Mouse (Mus musculus): ENCODE measurements around the gene Slc9b1. TPM values are rescaled to one million over a fixed set of nuclear protein-coding genes. Genes with fewer than 3 reads are reported as not detected.

Gene Slc9b1
- polyA plus RNA-seq, 1 experiment = not detected

GRCm38 (mm10) chr3:135377445-135377844 is 29.6 kb downstream of the Slc9b1 start:
- no peak for TF ChIP-seq POLR2A (IDR thresholded peaks at IDR 0.05; ENCODE audit: low read depth, low read length)
- TF ChIP-seq CTCF (IDR thresholded peaks at IDR 0.05; ENCODE audit: extremely low read depth, insufficient read length, insufficient replicate concordance, low read depth, low read length) = no peak
- Histone ChIP-seq H3K27ac (ENCODE audit: insufficient read depth, low read depth, low read length) (no peak overlapping the region), H3K36me3 (ENCODE audit: control insufficient read depth, insufficient read depth, low read length) (no peaks in the 10 kb centered on the region), H3K27me3 (ENCODE audit: control insufficient read depth, insufficient read depth, low read length) (no peaks in the 10 kb centered on the region), H3K4me1 (ENCODE audit: control insufficient read depth, insufficient read depth, insufficient read length, low read length) (peaks cover 3% of the 10 kb centered on the region), H3K4me3 (ENCODE audit: low read depth, low read length) (no peak overlapping the region)
- 38% methylated on average over 10 of the region's 10 CpGs for WGBS

- WGBS = 93% methylated on average over 4 of the region's 4 CpGs
- Histone ChIP-seq H3K36me3 (ENCODE audit: control insufficient read depth, insufficient read depth, low read length) (no peaks in the 10 kb centered on the region), H3K4me1 (ENCODE audit: control insufficient read depth, insufficient read depth, insufficient read length, low read length) (no peaks in the 10 kb centered on the region), H3K4me3 (ENCODE audit: low read depth, low read length) (no peak overlapping the region), H3K27ac (ENCODE audit: insufficient read depth, low read depth, low read length) (no peak overlapping the region), H3K27me3 (ENCODE audit: control insufficient read depth, insufficient read depth, low read length) (no peaks in the 10 kb centered on the region)
- no peak for TF ChIP-seq POLR2A (IDR thresholded peaks at IDR 0.05; ENCODE audit: low read depth, low read length)
- TF ChIP-seq CTCF (IDR thresholded peaks at IDR 0.05; ENCODE audit: extremely low read depth, insufficient read length, insufficient replicate concordance, low read depth, low read length) = no peak
These were observed 32.0 kb downstream of the Slc9b1 start for GRCm38 (mm10) chr3:135379868-135380267.

GRCm38 (mm10) chr3:135393186-135393585 is 45.4 kb downstream of the Slc9b1 start:
- whole genome bisulfite sequencing = 73% methylated on average over 6 of the region's 6 CpGs
- no peak for TF ChIP-seq CTCF (IDR thresholded peaks at IDR 0.05; ENCODE audit: extremely low read depth, insufficient read length, insufficient replicate concordance, low read depth, low read length)
- no peak for TF ChIP-seq POLR2A (IDR thresholded peaks at IDR 0.05; ENCODE audit: low read depth, low read length)
- peaks cover 6% of the 10 kb centered on the region; the same call in 1 of the 2 replicates for H3K4me1 ChIP-seq (ENCODE audit: control insufficient read depth, insufficient read depth, insufficient read length, low read length)

GRCm38 (mm10) chr3:135395085-135395484 is 47.3 kb downstream of the Slc9b1 start:
- no peaks in the 10 kb centered on the region for H3K36me3 ChIP-seq (ENCODE audit: control insufficient read depth, insufficient read depth, low read length)
- WGBS = 37% methylated on average over 5 of the region's 5 CpGs
- H3K27me3 ChIP-seq (ENCODE audit: control insufficient read depth, insufficient read depth, low read length) = no peaks in the 10 kb centered on the region
- H3K27ac ChIP-seq (ENCODE audit: insufficient read depth, low read depth, low read length) = peak overlapping the region; percentile 32
- no peak overlapping the region for H3K4me3 ChIP-seq (ENCODE audit: low read depth, low read length)
- TF ChIP-seq POLR2A (IDR thresholded peaks at IDR 0.05; ENCODE audit: low read depth, low read length) (no peak), CTCF (IDR thresholded peaks at IDR 0.05; ENCODE audit: extremely low read depth, insufficient read length, insufficient replicate concordance, low read depth, low read length) (no peak)
- H3K4me1 ChIP-seq (ENCODE audit: control insufficient read depth, insufficient read depth, insufficient read length, low read length) = peaks cover 9% of the 10 kb centered on the region; the same call in 1 of the 2 replicates

More at GRCm38 (mm10) chr3:135393186-135393585, 45.4 kb downstream of the Slc9b1 start:
- Histone ChIP-seq H3K27ac (ENCODE audit: insufficient read depth, low read depth, low read length) (no peak overlapping the region), H3K27me3 (ENCODE audit: control insufficient read depth, insufficient read depth, low read length) (no peaks in the 10 kb centered on the region), H3K4me3 (ENCODE audit: low read depth, low read length) (no peak overlapping the region), H3K36me3 (ENCODE audit: control insufficient read depth, insufficient read depth, low read length) (no peaks in the 10 kb centered on the region)

- Histone ChIP-seq H3K27ac (ENCODE audit: insufficient read depth, low read depth, low read length) (peak overlapping the region; percentile 60; the same call in 1 of the 2 replicates), H3K4me1 (ENCODE audit: control insufficient read depth, insufficient read depth, insufficient read length, low read length) (peaks cover 9% of the 10 kb centered on the region; the same call in 1 of the 2 replicates), H3K4me3 (ENCODE audit: low read depth, low read length) (no peak overlapping the region), H3K27me3 (ENCODE audit: control insufficient read depth, insufficient read depth, low read length) (no peaks in the 10 kb centered on the region), H3K36me3 (ENCODE audit: control insufficient read depth, insufficient read depth, low read length) (no peaks in the 10 kb centered on the region)
- 19% methylated on average over 6 of the region's 6 CpGs for WGBS
- TF ChIP-seq POLR2A (IDR thresholded peaks at IDR 0.05; ENCODE audit: low read depth, low read length) = no peak
- no peak for TF ChIP-seq CTCF (IDR thresholded peaks at IDR 0.05; ENCODE audit: extremely low read depth, insufficient read length, insufficient replicate concordance, low read depth, low read length)
These were observed 48.3 kb downstream of the Slc9b1 start for GRCm38 (mm10) chr3:135396081-135396480.

- no peaks in the 10 kb centered on the region for H3K36me3 ChIP-seq (ENCODE audit: control insufficient read depth, insufficient read depth, low read length)
- no peaks in the 10 kb centered on the region for H3K27me3 ChIP-seq (ENCODE audit: control insufficient read depth, insufficient read depth, low read length)
- peaks cover 9% of the 10 kb centered on the region; the same call in 1 of the 2 replicates for H3K4me1 ChIP-seq (ENCODE audit: control insufficient read depth, insufficient read depth, insufficient read length, low read length)
- no peak for TF ChIP-seq CTCF (IDR thresholded peaks at IDR 0.05; ENCODE audit: extremely low read depth, insufficient read length, insufficient replicate concordance, low read depth, low read length)
- no peak for TF ChIP-seq POLR2A (IDR thresholded peaks at IDR 0.05; ENCODE audit: low read depth, low read length)
- H3K27ac ChIP-seq (ENCODE audit: insufficient read depth, low read depth, low read length) = no peak overlapping the region
- no peak overlapping the region for H3K4me3 ChIP-seq (ENCODE audit: low read depth, low read length)
These were observed 49.3 kb downstream of the Slc9b1 start for GRCm38 (mm10) chr3:135397112-135397511.

- 2% methylated on average over 10 of the region's 10 CpGs for WGBS
- no peak overlapping the region for H3K4me3 ChIP-seq (ENCODE audit: low read depth, low read length)
- H3K27ac ChIP-seq (ENCODE audit: insufficient read depth, low read depth, low read length) = no peak overlapping the region
- TF ChIP-seq POLR2A (IDR thresholded peaks at IDR 0.05; ENCODE audit: low read depth, low read length) (no peak), CTCF (IDR thresholded peaks at IDR 0.05; ENCODE audit: extremely low read depth, insufficient read length, insufficient replicate concordance, low read depth, low read length) (peak; percentile 85; the same call in 1 of the 2 replicates)
- no peaks in the 10 kb centered on the region for H3K36me3 ChIP-seq (ENCODE audit: control insufficient read depth, insufficient read depth, low read length)
- peaks cover 3% of the 10 kb centered on the region; the same call in 1 of the 2 replicates for H3K4me1 ChIP-seq (ENCODE audit: control insufficient read depth, insufficient read depth, insufficient read length, low read length)
- no peaks in the 10 kb centered on the region for H3K27me3 ChIP-seq (ENCODE audit: control insufficient read depth, insufficient read depth, low read length)
These were observed 54.4 kb downstream of the Slc9b1 start for GRCm38 (mm10) chr3:135402201-135402658.
